7 mouse cellular contexts compared by ENCODE assay signal in the genomic region with DNA sequence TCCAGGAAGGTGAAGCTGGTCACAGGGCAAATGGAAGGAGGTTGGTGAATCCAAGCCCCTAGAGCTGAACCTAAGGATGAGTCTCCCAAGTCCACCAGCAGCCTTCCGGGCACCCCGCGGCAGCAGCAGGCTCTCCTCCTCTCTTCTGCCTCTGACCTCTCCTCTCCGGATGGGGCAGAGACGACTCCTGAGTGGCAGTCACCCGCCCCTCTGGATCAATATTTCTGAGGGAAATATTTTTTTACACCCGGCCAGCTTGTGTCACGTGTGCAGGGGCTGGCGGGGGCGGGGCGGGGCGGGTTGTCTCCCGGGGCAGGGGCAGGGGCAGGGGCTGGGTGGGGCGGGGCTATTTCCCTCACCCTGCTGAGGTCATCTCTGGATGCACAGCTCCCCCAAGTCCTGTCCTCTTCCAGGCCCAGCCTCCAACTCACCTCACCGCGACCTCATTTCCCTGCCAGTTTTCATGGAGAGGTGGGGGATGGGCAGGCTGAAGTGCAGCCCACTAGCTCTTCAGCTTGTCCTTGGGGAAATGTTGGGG. TPM values are rescaled to one million over a fixed set of nuclear protein-coding genes. Genes with fewer than 3 reads are reported as not detected.
A peak's percentile ranks its signal among the peaks of the same experiment; 100 is the strongest.
DNase-seq lines count a peak whose midpoint lies in the region; ATAC-seq lines count a peak whose summit lies in the region.

No protein-coding gene starts in this region.

- no peaks in the 10 kb centered on the region for H3K4me1 ChIP-seq in forebrain, embryonic 16.5 days (replicated peaks; ENCODE audit: control insufficient read depth, insufficient read depth, low read length)
- H3K4me1 ChIP-seq in hindbrain, embryonic 12.5 days: peaks cover 13% of the 10 kb centered on the region
- peaks cover 8% of the 10 kb centered on the region for H3K4me1 ChIP-seq in limb, embryonic 15.5 days
- H3K4me1 ChIP-seq in neural tube, embryonic 15.5 days: peaks cover 16% of the 10 kb centered on the region

- peak; percentile 85 for DNase-seq in embryo, embryonic 10 days (ENCODE audit: low spot score)
- no peak for DNase-seq in spleen, postnatal 4 days (ENCODE audit: low spot score in 2 of 2)
- DNase-seq in frontal cortex, postnatal 10 days (ENCODE audit: low spot score in 2 of 2): no peak

- no peaks in the 10 kb centered on the region for H3K9me3 ChIP-seq in forebrain, embryonic 16.5 days (ENCODE audit: control insufficient read depth, low read length)
- H3K9me3 ChIP-seq in hindbrain, embryonic 12.5 days (replicated peaks): no peaks in the 10 kb centered on the region
- no peaks in the 10 kb centered on the region for H3K9me3 ChIP-seq in limb, embryonic 15.5 days
- H3K9me3 ChIP-seq in neural tube, embryonic 15.5 days (replicated peaks): no peaks in the 10 kb centered on the region

- H3K4me3 ChIP-seq in forebrain, embryonic 16.5 days (replicated peaks; ENCODE audit: low read length): no peak overlapping the region
- peak overlapping the region; percentile 20; the same call in 1 of the 2 replicates for H3K4me3 ChIP-seq in hindbrain, embryonic 12.5 days
- H3K4me3 ChIP-seq in limb, embryonic 15.5 days: peak overlapping the region; percentile 10; the same call in 1 of the 2 replicates
- 0 out of 2 replicates have a peak overlapping the region, but pooled peaks have one; percentile 1 for H3K4me3 ChIP-seq in neural tube, embryonic 15.5 days (replicated peaks)

- H3K36me3 ChIP-seq in forebrain, embryonic 16.5 days (ENCODE audit: control insufficient read depth, insufficient read depth): no peaks in the 10 kb centered on the region
- H3K36me3 ChIP-seq in hindbrain, embryonic 12.5 days: no peaks in the 10 kb centered on the region
- H3K36me3 ChIP-seq in limb, embryonic 15.5 days: no peaks in the 10 kb centered on the region
- no peaks in the 10 kb centered on the region for H3K36me3 ChIP-seq in neural tube, embryonic 15.5 days

- 0 out of 2 replicates have a peak, but pooled peaks have one; percentile 20 for ATAC-seq in forebrain, embryonic 16.5 days
- peak; percentile 77 for ATAC-seq in hindbrain, embryonic 12.5 days (ENCODE audit: low FRiP score)
- ATAC-seq in limb, embryonic 15.5 days (ENCODE audit: insufficient number of reproducible peaks, low FRiP score, low TSS enrichment, low read depth): 0 out of 2 replicates have a peak, but pooled peaks have one; percentile 38
- ATAC-seq in neural tube, embryonic 15.5 days (ENCODE audit: low FRiP score): peak; percentile 20; the same call in 1 of the 2 replicates

- 9% methylated on average over 10 of the region's 16 CpGs for WGBS in forebrain, embryonic 16.5 days
- 8% methylated on average over 16 of the region's 16 CpGs for WGBS in hindbrain, embryonic 12.5 days
- WGBS in limb, embryonic 15.5 days: 2% methylated on average over 13 of the region's 16 CpGs
- WGBS in neural tube, embryonic 15.5 days: 4% methylated on average over 16 of the region's 16 CpGs

- no peaks in the 10 kb centered on the region for H3K27me3 ChIP-seq in forebrain, embryonic 16.5 days (replicated peaks; ENCODE audit: control insufficient read depth, insufficient read depth, low read length)
- H3K27me3 ChIP-seq in hindbrain, embryonic 12.5 days: no peaks in the 10 kb centered on the region
- no peaks in the 10 kb centered on the region for H3K27me3 ChIP-seq in limb, embryonic 15.5 days
- H3K27me3 ChIP-seq in neural tube, embryonic 15.5 days (replicated peaks): no peaks in the 10 kb centered on the region

- H3K9ac ChIP-seq in forebrain, embryonic 16.5 days (replicated peaks; ENCODE audit: low read depth, low read length): no peak overlapping the region
- no peak overlapping the region; the same call in 1 of the 2 replicates for H3K9ac ChIP-seq in hindbrain, embryonic 12.5 days
- H3K9ac ChIP-seq in limb, embryonic 15.5 days: no peak overlapping the region
- H3K9ac ChIP-seq in neural tube, embryonic 15.5 days (replicated peaks): 0 out of 2 replicates have a peak overlapping the region, but pooled peaks have one; percentile 14

- no peak overlapping the region for H3K27ac ChIP-seq in forebrain, embryonic 16.5 days (ENCODE audit: low read length)
- no peak overlapping the region for H3K27ac ChIP-seq in hindbrain, embryonic 12.5 days
- H3K27ac ChIP-seq in limb, embryonic 15.5 days: no peak overlapping the region
- H3K27ac ChIP-seq in neural tube, embryonic 15.5 days (replicated peaks): no peak overlapping the region

- H3K4me2 ChIP-seq in forebrain, embryonic 16.5 days (ENCODE audit: low read length): peak overlapping the region; percentile 4; the same call in 1 of the 2 replicates
- peak overlapping the region; percentile 52 for H3K4me2 ChIP-seq in hindbrain, embryonic 12.5 days (replicated peaks)
- peak overlapping the region; percentile 38 for H3K4me2 ChIP-seq in limb, embryonic 15.5 days
- H3K4me2 ChIP-seq in neural tube, embryonic 15.5 days: peak overlapping the region; percentile 46

RNA-seq across cellular contexts. Expression of a gene that starts 28.1 kb away (rescaled TPM):
- 9.5 and 10.4 TPM in 2 replicates for polyA plus RNA-seq in forebrain, embryonic 16.5 days (2015; fragmentation: Nextera tagmentation; extraction: Ambion mirVana)
- polyA plus RNA-seq in hindbrain, embryonic 12.5 days (2016; fragmentation: Nextera tagmentation; extraction: Ambion mirVana): 1.5 and 1.6 TPM in 2 replicates
- 0.77 and 1.00 TPM in 2 replicates for polyA plus RNA-seq in limb, embryonic 15.5 days (2015; fragmentation: Nextera tagmentation; extraction: Ambion mirVana)
- 12.6 and 13.9 TPM in 2 replicates for polyA plus RNA-seq in neural tube, embryonic 15.5 days (2015; fragmentation: Nextera tagmentation; extraction: Ambion mirVana)

Comparison
In these comparisons a context has a peak if more than half of its experiments do, and no peak if none do; other contexts are left out.
1. ATAC-seq: peak in every context shown above with its lines; median percentile 77 in hindbrain, embryonic 12.5 days; 38 in limb, embryonic 15.5 days; 20 in forebrain, embryonic 16.5 days; 20 in neural tube, embryonic 15.5 days.